Mouse (Mus musculus) thymus, postnatal 14 days (tissue): ENCODE measurements around the gene Flt1.
"Not testable (repeated sequence)": the region's sequence is repeated elsewhere in the genome, so short reads cannot be mapped to it uniquely, and the experiment has no call there.

Experiments
- DNase-seq: peaks from one replicate; pipeline ENCODE4 v3.0.0; 2021

Flt1 gene

GRCm38 (mm10) chr5:147659909-147660308, 65.9 kb downstream of the Flt1 start:
- no peak for DNase-seq

- no peak for DNase-seq
Measured at GRCm38 (mm10) chr5:147657882-147658855, 67.6 kb downstream of the Flt1 start.

- DNase-seq = no peak
Measured at GRCm38 (mm10) chr5:147655761-147656160, 70.0 kb downstream of the Flt1 start.

GRCm38 (mm10) chr5:147651233-147651632, 74.6 kb downstream of the Flt1 start:
- no peak for DNase-seq

- DNase-seq = no peak
Measured at GRCm38 (mm10) chr5:147646351-147646929, 79.4 kb downstream of the Flt1 start.

- no peak for DNase-seq
Measured at GRCm38 (mm10) chr5:147645001-147645645, 80.7 kb downstream of the Flt1 start.

GRCm38 (mm10) chr5:147641452-147641851, 84.4 kb downstream of the Flt1 start:
- no peak for DNase-seq

GRCm38 (mm10) chr5:147639940-147640339, 85.9 kb downstream of the Flt1 start:
- DNase-seq = no peak

GRCm38 (mm10) chr5:147636676-147637075, 89.1 kb downstream of the Flt1 start:
- no peak for DNase-seq

- DNase-seq = no peak
Measured at GRCm38 (mm10) chr5:147635883-147636282, 89.9 kb downstream of the Flt1 start.

GRCm38 (mm10) chr5:147634016-147634415, 91.8 kb downstream of the Flt1 start:
- DNase-seq = no peak

- DNase-seq = no peak
Measured at GRCm38 (mm10) chr5:147632716-147633115, 93.1 kb downstream of the Flt1 start.

GRCm38 (mm10) chr5:147630426-147631290, 95.2 kb downstream of the Flt1 start:
- DNase-seq = no peak

- no peak for DNase-seq
Measured at GRCm38 (mm10) chr5:147626944-147627343, 98.9 kb downstream of the Flt1 start.

GRCm38 (mm10) chr5:147623747-147624146, 102.1 kb downstream of the Flt1 start:
- no peak for DNase-seq

GRCm38 (mm10) chr5:147620178-147620577, 105.6 kb downstream of the Flt1 start:
- no peak for DNase-seq

GRCm38 (mm10) chr5:147618243-147618642, 107.6 kb downstream of the Flt1 start:
- no peak for DNase-seq

- DNase-seq = no peak
Measured at GRCm38 (mm10) chr5:147616450-147616849, 109.4 kb downstream of the Flt1 start.

- no peak for DNase-seq
Measured at GRCm38 (mm10) chr5:147614659-147615058, 111.2 kb downstream of the Flt1 start.

GRCm38 (mm10) chr5:147611348-147611747, 114.5 kb downstream of the Flt1 start:
- DNase-seq = not testable (repeated sequence)

- no peak for DNase-seq
Measured at GRCm38 (mm10) chr5:147607256-147607975, 118.4 kb downstream of the Flt1 start.

GRCm38 (mm10) chr5:147606751-147607150, 119.1 kb downstream of the Flt1 start:
- no peak for DNase-seq
